Mouse (Mus musculus) hindbrain, postnatal 0 days (tissue): ENCODE measurements around the gene Eng. TPM values are rescaled to one million over a fixed set of nuclear protein-coding genes. Genes with fewer than 3 reads are reported as not detected.
A peak's percentile ranks its signal among the peaks of the same experiment; 100 is the strongest.

ENCODE experiments used
- ATAC-seq: fragments of 200-750 bp; cut with Nextera tagmentation; 2 replicates; pipeline ENCODE4 v1.8.0; 2017; ENCODE audit warnings: mild to moderate bottlenecking, moderate TSS enrichment, moderate library complexity
- DNase-seq: peaks from one replicate; pipeline ENCODE4 v3.0.0-alpha.2; 2015; ENCODE audit warnings: low spot score
- H3K27ac ChIP-seq: fragments of 300-500 bp; sonication (generic); 2 replicates; pipeline ENCODE4 v1.5.1; 2014; ENCODE audit warnings: mild to moderate bottlenecking
- H3K27me3 ChIP-seq: fragments of 300-500 bp; sonication (generic); 2 replicates; pipeline ENCODE4 v1.6.1; 2014; ENCODE audit warnings: low read length, mixed read lengths; ENCODE audit not compliant: insufficient read depth
- H3K36me3 ChIP-seq: fragments of 300-500 bp; sonication (generic); 2 replicates; pipeline ENCODE4 v1.6.1; 2014; ENCODE audit warnings: low read length, mixed read lengths; ENCODE audit not compliant: insufficient read depth
- H3K4me1 ChIP-seq: fragments of 300-500 bp; sonication (generic); 2 replicates; pipeline ENCODE4 v1.6.1; 2014; ENCODE audit warnings: antibody characterized with exemption, low read length, mixed read lengths; ENCODE audit not compliant: insufficient read depth
- H3K4me2 ChIP-seq: fragments of 300-500 bp; sonication (generic); 2 replicates; pipeline ENCODE4 v1.6.1; 2014; ENCODE audit warnings: low read depth, mild to moderate bottlenecking, low read length, moderate library complexity, mixed read lengths
- H3K4me3 ChIP-seq: fragments of 300-500 bp; sonication (generic); 2 replicates; pipeline ENCODE4 v1.5.1; 2014; ENCODE audit warnings: low read length
- H3K9ac ChIP-seq: fragments of 300-500 bp; sonication (generic); replicated peaks from 2 replicates; pipeline ENCODE4 v1.6.1; 2014; ENCODE audit warnings: mild to moderate bottlenecking, low read length, moderate library complexity, mixed read lengths
- H3K9me3 ChIP-seq: fragments of 300-500 bp; sonication (generic); 2 replicates; pipeline ENCODE4 v1.6.1; 2016; ENCODE audit warnings: low read length, mixed read lengths
- CTCF ChIP-seq: IDR thresholded peaks from 2 replicates; pipeline ENCODE4 v1.5.1; 2016; ENCODE audit warnings: antibody characterized with exemption, control low read depth, low read depth
- WGBS: fragments of 180-500 bp; shearing (Covaris S2); extraction: QIAGEN DNeasy Blood & Tissue Kit; methylation state at CpG from one replicate; pipeline ENCODE4 v1.1.7; 2014; 5-methylcytosine and 5-hydroxymethylcytosine counted together
- polyA plus RNA-seq: library from polyadenylated mRNA; unstranded; fragments of >200 nt; fragmentation: Nextera tagmentation; extraction: Ambion mirVana; gene quantifications from 2 replicates; pipeline ENCODE4 v1.2.1, GENCODE M21; 2015
- total RNA-seq: library from RNA; depleted of rRNA; stranded (reverse); fragments of >200 nt; gene quantifications from 2 replicates; pipeline ENCODE4 v1.2.3, GENCODE M21; 2014

Gene Eng
- total and polyA plus RNA-seq, 2 experiments from 2014 or later: 23.7 TPM

GRCm38 (mm10) chr2:32691041-32691440 is 44.6 kb downstream of the Eng start:
- Histone ChIP-seq H3K27me3 (no peaks in the 10 kb centered on the region), H3K4me1 (no peaks in the 10 kb centered on the region; the same call in 1 of the 2 replicates), H3K27ac (no peak overlapping the region), H3K9ac (no peak overlapping the region), H3K4me3 (no peak overlapping the region), H3K4me2 (no peak overlapping the region), H3K9me3 (no peaks in the 10 kb centered on the region), H3K36me3 (peaks cover 15% of the 10 kb centered on the region; the same call in 1 of the 2 replicates)
- no peak for ATAC-seq
- no peak for DNase-seq
- 80% methylated on average over 11 of the region's 11 CpGs for WGBS
- no peak for TF ChIP-seq CTCF

- ATAC-seq: no peak
- no peak overlapping the region for H3K27ac ChIP-seq
- TF ChIP-seq CTCF: no peak
- DNase-seq: no peak
- H3K9ac ChIP-seq: 0 out of 2 replicates have a peak overlapping the region, but pooled peaks have one; percentile 85
- no peaks in the 10 kb centered on the region for H3K27me3 ChIP-seq
- H3K4me2 ChIP-seq: peak overlapping the region; percentile 96
- H3K36me3 ChIP-seq: peaks cover 3% of the 10 kb centered on the region; the same call in 1 of the 2 replicates
- 89% methylated on average over 14 of the region's 14 CpGs for WGBS
- H3K4me1 ChIP-seq: no peaks in the 10 kb centered on the region; the same call in 1 of the 2 replicates
- H3K4me3 ChIP-seq: no peak overlapping the region
- no peaks in the 10 kb centered on the region for H3K9me3 ChIP-seq
Observed at GRCm38 (mm10) chr2:32692496-32692895, 46.1 kb downstream of the Eng start.

GRCm38 (mm10) chr2:32693282-32693681 is 46.9 kb downstream of the Eng start:
- Histone ChIP-seq H3K9ac (peak overlapping the region; percentile 85), H3K4me3 (peak overlapping the region; percentile 83), H3K27ac (no peak overlapping the region), H3K36me3 (no peaks in the 10 kb centered on the region), H3K27me3 (no peaks in the 10 kb centered on the region), H3K4me1 (no peaks in the 10 kb centered on the region; the same call in 1 of the 2 replicates), H3K9me3 (no peaks in the 10 kb centered on the region), H3K4me2 (peak overlapping the region; percentile 96)
- no peak for DNase-seq
- WGBS: 9% methylated on average over 7 of the region's 7 CpGs
- no peak for ATAC-seq
- no peak for TF ChIP-seq CTCF

GRCm38 (mm10) chr2:32693823-32694411 is 47.5 kb downstream of the Eng start:
- Histone ChIP-seq H3K4me1 (no peaks in the 10 kb centered on the region; the same call in 1 of the 2 replicates), H3K9me3 (no peaks in the 10 kb centered on the region), H3K27me3 (no peaks in the 10 kb centered on the region), H3K4me2 (peak overlapping the region; percentile 96), H3K36me3 (no peaks in the 10 kb centered on the region), H3K4me3 (peak overlapping the region; percentile 83), H3K27ac (peak overlapping the region; percentile 85), H3K9ac (peak overlapping the region; percentile 85)
- peak; percentile 82 for TF ChIP-seq CTCF
- WGBS: under 1% methylated on average over 51 of the region's 51 CpGs
- DNase-seq (peak; percentile 99), ATAC-seq (peak; percentile 98)

- H3K36me3 ChIP-seq: no peaks in the 10 kb centered on the region
- no peaks in the 10 kb centered on the region for H3K27me3 ChIP-seq
- 87% methylated on average over 12 of the region's 12 CpGs for WGBS
- peak overlapping the region; percentile 64; the same call in 1 of the 2 replicates for H3K27ac ChIP-seq
- DNase-seq (no peak), ATAC-seq (no peak)
- no peaks in the 10 kb centered on the region; the same call in 1 of the 2 replicates for H3K4me1 ChIP-seq
- H3K4me3 ChIP-seq: peak overlapping the region; percentile 83
- peak overlapping the region; percentile 85; the same call in 1 of the 2 replicates for H3K9ac ChIP-seq
- no peak for TF ChIP-seq CTCF
- H3K4me2 ChIP-seq: peak overlapping the region; percentile 96
- H3K9me3 ChIP-seq: no peaks in the 10 kb centered on the region
Observed at GRCm38 (mm10) chr2:32694691-32695090, 48.3 kb downstream of the Eng start.

- Histone ChIP-seq H3K36me3 (peaks cover 21% of the 10 kb centered on the region; the same call in 1 of the 2 replicates), H3K4me1 (no peaks in the 10 kb centered on the region), H3K4me3 (no peak overlapping the region), H3K9me3 (no peaks in the 10 kb centered on the region), H3K27ac (no peak overlapping the region), H3K27me3 (no peaks in the 10 kb centered on the region), H3K4me2 (no peak overlapping the region), H3K9ac (no peak overlapping the region)
- no peak for DNase-seq
- TF ChIP-seq CTCF: no peak
- no peak for ATAC-seq
- WGBS: 84% methylated on average over 6 of the region's 6 CpGs
Observed at GRCm38 (mm10) chr2:32699680-32700079, 53.3 kb downstream of the Eng start.

- Histone ChIP-seq H3K4me2 (no peak overlapping the region), H3K27ac (no peak overlapping the region), H3K27me3 (no peaks in the 10 kb centered on the region), H3K9me3 (no peaks in the 10 kb centered on the region), H3K4me3 (no peak overlapping the region), H3K4me1 (no peaks in the 10 kb centered on the region), H3K9ac (no peak overlapping the region), H3K36me3 (peaks cover 27% of the 10 kb centered on the region)
- no peak for ATAC-seq
- DNase-seq: no peak
- 85% methylated on average over 14 of the region's 14 CpGs for WGBS
- TF ChIP-seq CTCF: no peak
Observed at GRCm38 (mm10) chr2:32700966-32701743, 54.8 kb downstream of the Eng start.
